8 mouse cellular contexts compared by ENCODE assay signal in the genomic region with DNA sequence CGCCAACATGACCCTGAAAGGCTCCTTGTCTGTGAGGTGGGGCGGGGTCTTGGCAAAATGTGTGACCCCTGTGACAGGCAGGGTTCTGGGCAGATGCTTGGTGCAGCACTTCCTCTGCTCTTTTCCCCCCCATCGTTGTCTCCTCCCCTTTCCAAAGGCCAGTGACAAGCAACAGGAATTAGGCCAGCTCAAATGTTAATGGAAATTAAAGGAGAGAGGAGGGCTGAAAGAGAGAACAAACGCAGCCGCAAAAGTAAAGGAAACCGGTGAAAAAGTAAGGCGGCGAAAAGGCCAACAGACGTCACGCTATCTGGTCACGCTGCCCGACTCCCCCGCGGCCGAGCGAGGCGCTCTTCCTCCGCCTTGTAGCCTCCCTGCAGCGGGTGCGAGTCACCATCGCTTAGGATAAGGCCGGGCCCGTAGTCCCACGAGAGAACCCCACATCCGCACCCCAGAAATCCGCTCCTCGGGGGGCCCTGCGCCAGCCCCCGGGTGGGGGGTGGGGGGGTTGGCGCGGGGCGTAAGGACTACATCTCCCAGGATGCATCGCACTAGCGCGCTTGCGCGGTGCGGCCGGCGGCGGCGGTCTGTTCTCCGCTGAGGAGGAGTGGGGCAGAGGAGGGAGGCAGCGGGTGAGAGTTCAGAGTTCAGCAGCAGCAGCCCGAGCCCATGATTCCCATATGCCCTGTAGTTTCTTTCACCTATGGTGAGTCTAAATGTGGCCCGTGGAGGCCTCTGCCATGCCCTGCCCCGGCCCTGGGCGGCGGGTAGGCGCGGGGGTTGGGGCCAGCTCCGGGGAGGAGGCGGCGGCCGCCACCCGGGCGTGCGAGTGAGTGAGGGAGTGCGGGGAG. TPM values are rescaled to one million over a fixed set of nuclear protein-coding genes. Genes with fewer than 3 reads are reported as not detected.
DNase-seq lines count a peak whose midpoint lies in the region; ATAC-seq and TF ChIP-seq lines count a peak whose summit lies in the region.

A gene (plus strand): TSS at position 590 of the 851 bp plus-strand sequence.

- peaks cover 34% of the 10 kb centered on the region for H3K79me2 ChIP-seq in MEL (ENCODE audit: control insufficient read depth, insufficient read depth, low read length, poor library complexity)

- peak; percentile 97 for DNase-seq in MEL (ENCODE audit: low read depth, low spot score)
- DNase-seq in cerebellum, adult 2 months = peak; percentile 93 to 96
- peak; percentile 87 for DNase-seq in forelimb bud, embryonic 11.5 days (ENCODE audit: low read depth, low spot score)
- DNase-seq in layer of hippocampus, adult 9-10 months (ENCODE audit: low spot score) = peak; percentile 77
- peak; percentile 94 for DNase-seq in ovary, postnatal 10 days (ENCODE audit: low spot score)
- DNase-seq in thymus, postnatal 10 days (ENCODE audit: low spot score in 2 of 2) = peak; percentile 95

- TF ChIP-seq EP300 in MEL (IDR thresholded peaks at IDR 0.05; ENCODE audit: low read depth in 1 of 2, low read length in 2 of 2) = peak; percentile 1 to 7; a peak in 1 of 4 replicates

- peaks cover 23 to 26% of the 10 kb centered on the region in 2 experiments for H3K36me3 ChIP-seq in MEL (ENCODE audit: control insufficient read depth in 1 of 2, insufficient read depth in 2 of 2, low read length in 2 of 2)
- no peaks in the 10 kb centered on the region for H3K36me3 ChIP-seq in lung, embryonic 16.5 days (ENCODE audit: control insufficient read depth, insufficient read depth, low read length)

- TF ChIP-seq CTCF in MEL (IDR thresholded peaks at IDR 0.05 in 2 of 3, conservative IDR thresholded peaks at IDR 0.05 in 1 of 3; ENCODE audit: control insufficient read depth in 1 of 3, insufficient read depth in 1 of 3, low read depth in 2 of 3, low read length in 3 of 3, poor library complexity in 1 of 3, severe bottlenecking in 1 of 3) = peak in 2 of 3 experiments; percentile 33 to 51; a peak in 5 of 6 replicates
- TF ChIP-seq CTCF in cerebellum, adult 2 months (IDR thresholded peaks at IDR 0.05; ENCODE audit: borderline replicate concordance, insufficient read depth, low read depth, low read length) = 0 out of 2 replicates have a peak, but pooled peaks have one; percentile 13

- peaks cover 24 to 28% of the 10 kb centered on the region in 2 experiments for H3K4me1 ChIP-seq in MEL (ENCODE audit: control insufficient read depth in 1 of 2, insufficient read depth in 2 of 2, low read length in 2 of 2)
- H3K4me1 ChIP-seq in cerebellum, adult 2 months (ENCODE audit: control insufficient read depth, insufficient read depth, low read length) = no peaks in the 10 kb centered on the region; the same call in 1 of the 2 replicates
- peaks cover 8% of the 10 kb centered on the region for H3K4me1 ChIP-seq in lung, embryonic 16.5 days (replicated peaks; ENCODE audit: control insufficient read depth, insufficient read depth, low read length)

- H3K9ac ChIP-seq in MEL (ENCODE audit: control insufficient read depth, low read depth, low read length, poor library complexity, severe bottlenecking) = peak within 1 kb of the TSS; percentile 100
- H3K9ac ChIP-seq in lung, embryonic 16.5 days (ENCODE audit: low read length) = peak within 1 kb of the TSS; percentile 99

- H3K4me2 ChIP-seq in lung, embryonic 16.5 days (ENCODE audit: low read depth, low read length) = peak within 1 kb of the TSS; percentile 85

- 1% methylated on average over 59 of the region's 59 CpGs for WGBS in cerebellum, adult 2 months
- under 1% methylated on average over 55 of the region's 59 CpGs for WGBS in lung, embryonic 16.5 days

- no peak; the same call in 1 of the 2 replicates for TF ChIP-seq RAD21 in MEL (IDR thresholded peaks at IDR 0.05; ENCODE audit: low read depth, low read length)

- peak; percentile 77 to 79 for ATAC-seq in hematopoietic stem cell, adult 5-6 weeks (replicated peaks in 1 of 2; ENCODE audit: insufficient read depth in 1 of 2, low FRiP score in 2 of 2, low TSS enrichment in 1 of 2, low read depth in 1 of 2, poor library complexity in 2 of 2, severe bottlenecking in 2 of 2)
- peak; percentile 96 for ATAC-seq in lung, embryonic 16.5 days (ENCODE audit: low read depth)

- peak within 1 kb of the TSS; percentile 97 to 99 for H3K4me3 ChIP-seq in MEL (ENCODE audit: control insufficient read depth in 1 of 2, insufficient read depth in 1 of 2, low read depth in 2 of 2, low read length in 2 of 2)
- H3K4me3 ChIP-seq in cerebellum, adult 2 months (replicated peaks; ENCODE audit: insufficient read depth, low read depth, low read length) = peak within 1 kb of the TSS; percentile 93
- H3K4me3 ChIP-seq in lung, embryonic 16.5 days (ENCODE audit: low read length) = peak within 1 kb of the TSS; percentile 95

- H3K9me3 ChIP-seq in MEL (replicated peaks; ENCODE audit: insufficient read depth, low read length) = no peaks in the 10 kb centered on the region
- H3K9me3 ChIP-seq in lung, embryonic 16.5 days (ENCODE audit: control insufficient read depth, low read length) = no peaks in the 10 kb centered on the region

- peak within 1 kb of the TSS; percentile 88 for H3K27ac ChIP-seq in MEL (ENCODE audit: control insufficient read depth, low read depth, low read length)
- peak within 1 kb of the TSS; percentile 97 for H3K27ac ChIP-seq in cerebellum, adult 2 months (ENCODE audit: insufficient read depth, low read length)
- peak within 1 kb of the TSS; percentile 93 for H3K27ac ChIP-seq in lung, embryonic 16.5 days (ENCODE audit: low read length)

- TF ChIP-seq POLR2A in MEL (IDR thresholded peaks at IDR 0.05; ENCODE audit: control insufficient read depth in 1 of 2, insufficient read depth in 1 of 2, low read depth in 1 of 2, low read length in 2 of 2, poor library complexity in 1 of 2) = peak; percentile 90 to 92
- peak; percentile 74; the same call in 1 of the 2 replicates for TF ChIP-seq POLR2A in cerebellum, adult 2 months (IDR thresholded peaks at IDR 0.05; ENCODE audit: borderline replicate concordance, insufficient read depth, low read length)

- H3K27me3 ChIP-seq in MEL (ENCODE audit: control insufficient read depth in 1 of 2, insufficient read depth in 2 of 2, low read length in 2 of 2) = no peaks in the 10 kb centered on the region
- no peaks in the 10 kb centered on the region for H3K27me3 ChIP-seq in cerebellum, adult 2 months (ENCODE audit: control insufficient read depth, insufficient read depth, low read length)
- H3K27me3 ChIP-seq in lung, embryonic 16.5 days (ENCODE audit: control insufficient read depth, insufficient read depth, low read depth, low read length) = no peaks in the 10 kb centered on the region

TF ChIP-seq in MEL, 35 proteins besides CTCF, POLR2A, EP300 and RAD21 (continues in another document):
- TF ChIP-seq ZMIZ1 (IDR thresholded peaks at IDR 0.05; ENCODE audit: low read depth, low read length) (peak; percentile 94), JUND (IDR thresholded peaks at IDR 0.05; ENCODE audit: low read depth, low read length) (no peak), MYC (IDR thresholded peaks at IDR 0.05; ENCODE audit: low read depth, low read length) (no peak), KAT2A (conservative IDR thresholded peaks at IDR 0.05; ENCODE audit: low read depth, low read length) (peak; percentile 82), GATA1 (IDR thresholded peaks at IDR 0.05; ENCODE audit: low read depth, low read length) (no peak), USF2 (IDR thresholded peaks at IDR 0.05; ENCODE audit: borderline replicate concordance in 1 of 2, insufficient read depth in 1 of 2, low read depth in 1 of 2, low read length in 2 of 2) (no peak), CHD2 (IDR thresholded peaks at IDR 0.05; ENCODE audit: low read length) (peak; percentile 46; the same call in 1 of the 2 replicates), RCOR1 (IDR thresholded peaks at IDR 0.05; ENCODE audit: low read depth, low read length) (no peak), TBP (IDR thresholded peaks at IDR 0.05; ENCODE audit: low read depth, low read length) (no peak; the same call in 1 of the 2 replicates), MYB (IDR thresholded peaks at IDR 0.05; ENCODE audit: low read depth, low read length) (0 out of 2 replicates have a peak, but pooled peaks have one; percentile 46), MEF2A (IDR thresholded peaks at IDR 0.05; ENCODE audit: extremely low read depth, insufficient replicate concordance, low read depth, low read length, poor library complexity, severe bottlenecking) (peak; percentile 22; the same call in 1 of the 2 replicates), POLR2AphosphoS5 (IDR thresholded peaks at IDR 0.05; ENCODE audit: borderline replicate concordance, low read depth, low read length) (no peak), ZNF384 (IDR thresholded peaks at IDR 0.05; ENCODE audit: low read depth, low read length) (no peak), MAZ (IDR thresholded peaks at IDR 0.05; ENCODE audit: low read depth, low read length) (peak; percentile 86; the same call in 1 of the 2 replicates), UBTF (IDR thresholded peaks at IDR 0.05; ENCODE audit: borderline replicate concordance, insufficient read depth, low read depth, low read length) (0 out of 2 replicates have a peak, but pooled peaks have one; percentile 63), MAX (IDR thresholded peaks at IDR 0.05; ENCODE audit: low read length) (peak; percentile 57), HCFC1 (IDR thresholded peaks at IDR 0.05; ENCODE audit: low read depth, low read length) (peak; percentile 94), ETS1 (IDR thresholded peaks at IDR 0.05; ENCODE audit: low read depth, low read length) (peak; percentile 25; the same call in 1 of the 2 replicates), MXI1 (IDR thresholded peaks at IDR 0.05; ENCODE audit: low read depth, low read length) (peak; percentile 67; the same call in 1 of the 2 replicates), BHLHE40 (IDR thresholded peaks at IDR 0.05; ENCODE audit: borderline replicate concordance, low read depth, low read length) (0 out of 2 replicates have a peak, but pooled peaks have one; percentile 42), SIN3A (IDR thresholded peaks at IDR 0.05; ENCODE audit: low read length) (peak; percentile 79), NRF1 (IDR thresholded peaks at IDR 0.05; ENCODE audit: insufficient read depth, low read depth, low read length, poor library complexity, severe bottlenecking) (peak; percentile 87), USF1 (IDR thresholded peaks at IDR 0.05; ENCODE audit: low read depth, low read length) (peak; percentile 68), NELFE (IDR thresholded peaks at IDR 0.05; ENCODE audit: low read depth, low read length) (peak; percentile 94), CHD1 (IDR thresholded peaks at IDR 0.05; ENCODE audit: low read depth, low read length) (peak; percentile 62; the same call in 1 of the 2 replicates)

RNA-seq across cellular contexts. Expression of the gene that starts here (rescaled TPM):
- 51.3 and 54.4 TPM in 2 replicates for total RNA-seq in MEL (2012; rRNA removed)
- 100 to 1,000 TPM; 108 to 199 TPM for polyA plus RNA-seq in MEL (2012; ENCODE audit: insufficient read depth in 1 of 2, insufficient read length in 2 of 2, low read depth in 1 of 2, low replicate concordance in 2 of 2, missing spikeins in 1 of 2)
- polyA plus RNA-seq in cerebellum, adult 2 months (2012; rRNA removed) = 109 and 111 TPM in 2 replicates
- 81.7 and 87.6 TPM in 2 replicates for total RNA-seq in hematopoietic stem cell, adult 5-6 weeks (2017)
- polyA plus RNA-seq in lung, embryonic 16.5 days (2015; fragmentation: Nextera tagmentation; extraction: Ambion mirVana) = 106 and 109 TPM in 2 replicates

Comparison
In these comparisons a context has a peak if more than half of its experiments do, and no peak if none do; other contexts are left out.
1. Peak in every context shown above with its lines: DNase-seq, ATAC-seq, H3K4me3 ChIP-seq and H3K27ac ChIP-seq.